Mouse (Mus musculus) thymus, adult 2 months (tissue): ENCODE results near the gene Olfr709-ps1. TPM values are rescaled to one million over a fixed set of nuclear protein-coding genes. Genes with fewer than 3 reads are reported as not detected.
"Not testable (repeated sequence)": the region's sequence is repeated elsewhere in the genome, so short reads cannot be mapped to it uniquely, and the experiment has no call there.

Source experiments
- DNase-seq: peaks from one replicate; pipeline ENCODE4 v3.0.0; 2021
- H3K27ac ChIP-seq: fragments of 200-500 bp; 2 replicates; pipeline ENCODE4 v1.5.1; 2012; ENCODE audit warnings: low read length, control low read depth; ENCODE audit not compliant: control insufficient read depth, insufficient read depth
- H3K27me3 ChIP-seq: fragments of 200-500 bp; 2 replicates; pipeline ENCODE4 v1.6.1; 2012; ENCODE audit warnings: mild to moderate bottlenecking, low read length, moderate library complexity, mixed read lengths; ENCODE audit not compliant: control insufficient read depth, insufficient read depth
- H3K36me3 ChIP-seq: fragments of 200-500 bp; 2 replicates; pipeline ENCODE4 v1.6.1; 2012; ENCODE audit warnings: mild to moderate bottlenecking, low read length, moderate library complexity; ENCODE audit not compliant: control insufficient read depth, insufficient read depth
- H3K4me1 ChIP-seq: fragments of 200-500 bp; replicated peaks from 2 replicates; pipeline ENCODE4 v1.6.1; 2012; ENCODE audit warnings: low read length; ENCODE audit not compliant: control insufficient read depth, insufficient read depth
- H3K4me3 ChIP-seq: fragments of 200-500 bp; 2 replicates; pipeline ENCODE4 v1.5.1; 2012; ENCODE audit warnings: mild to moderate bottlenecking, low read length, control low read depth, moderate library complexity; ENCODE audit not compliant: control insufficient read depth, insufficient read depth
- CTCF ChIP-seq: fragments of 200-500 bp; IDR thresholded peaks from 2 replicates; pipeline ENCODE4 v1.5.1; 2012; ENCODE audit warnings: mild to moderate bottlenecking, control low read depth, low read length, moderate library complexity, borderline replicate concordance; ENCODE audit not compliant: control insufficient read depth, poor library complexity, insufficient read depth; ENCODE audit errors: extremely low read depth
- POLR2A ChIP-seq: fragments of 200-500 bp; IDR thresholded peaks from 2 replicates; pipeline ENCODE4 v1.6.1; 2012; ENCODE audit warnings: mild to moderate bottlenecking, low read length, control low read depth, moderate library complexity; ENCODE audit not compliant: control insufficient read depth, poor library complexity, insufficient read depth; ENCODE audit errors: extremely low read depth
- WGBS: fragments of 180-500 bp; shearing (Covaris S2); methylation state at CpG from one replicate; pipeline ENCODE4 v1.1.7; 2018; 5-methylcytosine and 5-hydroxymethylcytosine counted together
- polyA plus RNA-seq: library from polyadenylated mRNA; depleted of rRNA; stranded (reverse); fragments of >200 nt; gene quantifications from 2 replicates; pipeline ENCODE4 v1.2.3, GENCODE M21; 2012; rRNA removed

The Olfr709-ps1 gene
- polyA plus RNA-seq, result not detected in 2 replicates

DNA sequence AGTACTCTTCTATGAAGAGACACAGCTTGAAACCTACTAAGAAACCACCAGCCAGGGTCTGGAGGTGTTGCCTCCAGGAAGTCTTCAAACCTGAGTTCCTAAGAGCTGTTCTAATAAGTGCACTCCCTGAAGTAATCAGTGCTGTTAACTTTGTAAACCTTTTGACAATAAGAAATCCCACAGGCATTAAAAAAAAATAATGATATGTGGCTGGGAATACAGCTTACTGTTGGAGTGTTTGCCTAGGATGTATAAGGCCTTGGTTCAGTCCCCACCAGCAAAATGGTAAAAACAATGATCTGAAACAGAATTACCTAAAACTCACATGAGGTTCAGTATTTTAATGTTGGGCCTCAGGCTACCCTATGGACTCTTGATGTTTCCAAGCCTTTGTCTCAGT lies at the start of gene Olfr709-ps1:
Gene Olfr709-ps1 (minus strand): TSS at position 101 of the 400 bp plus-strand sequence.
- DNase-seq, result no peak
- Histone ChIP-seq H3K4me1 (no peaks in the 10 kb centered on the region), H3K4me3 (no peak within 1 kb of the TSS), H3K27ac (no peak within 1 kb of the TSS), H3K36me3 (no peaks in the 10 kb centered on the region), H3K27me3 (no peaks in the 10 kb centered on the region)
- TF ChIP-seq CTCF, result no peak
- no peak for TF ChIP-seq POLR2A

DNA sequence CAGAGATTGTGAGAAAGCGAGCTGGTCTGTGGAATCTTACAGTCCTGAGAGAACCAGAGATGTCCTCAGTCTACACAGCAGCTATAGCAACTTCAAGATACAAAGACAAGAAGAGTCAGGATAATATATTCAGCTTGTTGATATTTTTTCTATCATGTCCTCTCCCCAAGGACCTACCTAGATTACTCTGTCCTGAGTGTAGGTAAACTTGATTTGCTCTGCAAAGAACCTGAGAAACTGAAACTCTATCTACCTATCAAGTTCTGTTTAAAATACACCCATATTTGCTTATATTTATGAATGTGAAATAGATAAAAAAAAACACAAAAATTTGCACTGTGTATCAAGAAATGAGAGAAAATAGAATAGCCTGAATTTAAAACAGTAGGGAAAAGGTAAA lies 43.3 kb upstream of the Olfr709-ps1 start, which contains the start of gene Olfr711:
Gene Olfr711 (minus strand): TSS at position 101 of the 400 bp plus-strand sequence.
- no peak within 1 kb of the TSS for H3K27ac ChIP-seq
- H3K36me3 ChIP-seq, result no peaks in the 10 kb centered on the region
- no peaks in the 10 kb centered on the region for H3K27me3 ChIP-seq
- DNase-seq, result no peak
- WGBS, result 77% methylated on average over 1 of the region's 1 CpGs
- no peaks in the 10 kb centered on the region for H3K4me1 ChIP-seq
- TF ChIP-seq POLR2A (no peak), CTCF (no peak)
- H3K4me3 ChIP-seq, result no peak within 1 kb of the TSS

DNA sequence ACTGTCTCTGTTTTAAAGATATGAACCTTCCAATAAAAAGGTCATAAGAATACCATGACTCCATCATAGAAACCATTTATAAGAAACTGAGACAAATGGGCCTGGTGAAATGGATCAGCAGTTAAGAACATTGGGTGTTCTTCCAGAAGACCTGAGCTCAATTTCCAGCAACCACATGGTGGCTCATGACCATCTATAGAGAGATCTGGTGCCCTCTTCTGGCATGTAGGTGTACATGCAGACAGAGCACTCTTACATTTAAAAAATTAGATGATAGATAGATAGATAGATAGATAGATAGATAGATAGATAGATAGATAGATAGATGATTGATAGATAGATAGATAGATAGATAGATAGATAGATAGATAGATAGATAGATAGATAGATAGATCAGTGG lies 35.5 kb upstream of the Olfr709-ps1 start:
- H3K36me3 ChIP-seq, H3K27ac ChIP-seq, H3K4me3 ChIP-seq, H3K27me3 ChIP-seq, DNase-seq, H3K4me1 ChIP-seq: not testable (repeated sequence)

DNA sequence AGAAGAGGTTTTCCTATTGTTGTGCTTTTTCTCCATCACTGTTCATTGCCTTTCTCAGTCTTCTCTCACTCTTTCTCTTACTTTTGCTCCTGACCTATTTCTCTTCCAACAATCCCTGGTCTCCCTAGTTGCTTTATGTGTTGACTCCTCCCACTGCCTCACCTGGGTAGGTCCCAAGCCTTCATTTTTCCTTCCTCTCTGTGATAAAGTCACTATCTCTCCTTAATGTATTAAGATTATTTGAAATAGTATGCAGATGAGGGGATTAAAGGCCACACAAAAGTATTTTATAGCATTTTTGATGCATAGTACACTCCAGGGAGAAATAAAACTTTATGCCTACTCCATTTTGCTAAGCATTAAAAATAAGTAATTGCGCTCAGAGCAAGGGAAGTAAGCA lies 31.8 kb upstream of the Olfr709-ps1 start, which contains the start of gene Olfr6:
Gene Olfr6 (minus strand): TSS at position 101 of the 400 bp plus-strand sequence.
- Histone ChIP-seq H3K27me3 (no peaks in the 10 kb centered on the region), H3K4me3 (no peak within 1 kb of the TSS), H3K36me3 (no peaks in the 10 kb centered on the region), H3K4me1 (no peaks in the 10 kb centered on the region), H3K27ac (no peak within 1 kb of the TSS)
- TF ChIP-seq POLR2A (no peak), CTCF (no peak)
- WGBS, result 91% methylated on average over 1 of the region's 1 CpGs
- no peak for DNase-seq

DNA sequence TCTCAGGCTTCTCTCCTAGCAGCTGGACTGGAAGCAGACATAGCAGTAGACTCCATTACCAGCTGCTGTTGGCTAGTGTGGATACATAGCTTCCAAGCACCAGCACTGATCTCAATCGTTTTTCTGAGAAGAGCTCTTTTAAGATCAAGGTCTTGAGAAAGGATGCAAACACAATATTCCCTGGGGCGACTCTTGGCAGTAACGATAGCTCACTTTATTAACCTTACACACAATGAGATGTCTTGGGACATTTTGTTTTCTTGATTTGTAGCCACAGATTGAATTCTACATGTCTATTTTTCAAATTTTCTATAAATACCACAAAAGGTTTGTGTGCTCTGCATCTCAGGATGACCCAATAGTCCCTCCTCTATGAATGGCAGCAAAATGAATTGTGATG lies 16.2 kb upstream of the Olfr709-ps1 start, which contains the start of gene Olfr710:
Gene Olfr710 (minus strand): TSS at position 101 of the 400 bp plus-strand sequence.
- Histone ChIP-seq H3K4me1 (no peaks in the 10 kb centered on the region), H3K27me3 (no peaks in the 10 kb centered on the region), H3K27ac (no peak within 1 kb of the TSS), H3K36me3 (no peaks in the 10 kb centered on the region), H3K4me3 (no peak within 1 kb of the TSS)
- WGBS, result 90% methylated on average over 3 of the region's 3 CpGs
- TF ChIP-seq CTCF, result no peak
- TF ChIP-seq POLR2A, result no peak
- no peak for DNase-seq

DNA sequence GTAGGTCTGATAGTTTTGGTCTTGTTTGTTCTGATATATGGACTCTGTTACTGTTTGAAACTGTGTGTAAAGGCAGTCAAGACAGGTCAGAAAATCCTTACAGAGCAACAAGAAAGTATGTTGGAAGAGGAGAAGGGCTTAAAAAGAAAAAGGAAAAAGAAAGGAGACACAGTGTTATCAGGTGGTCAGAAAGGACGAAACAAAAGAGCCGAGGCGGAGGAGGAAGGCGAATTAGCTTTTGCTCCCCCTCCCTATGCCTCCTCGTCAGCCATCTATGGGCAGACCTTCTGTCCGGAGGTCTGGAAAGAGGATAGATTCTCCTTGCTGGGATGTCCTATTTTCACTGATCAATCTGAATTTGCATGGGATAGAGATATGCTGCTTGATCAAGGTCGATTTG lies 11.1 kb downstream of the Olfr709-ps1 start:
- H3K4me1 ChIP-seq, H3K27ac ChIP-seq, DNase-seq, H3K27me3 ChIP-seq, H3K4me3 ChIP-seq, H3K36me3 ChIP-seq: not testable (repeated sequence)
- WGBS, result 95% methylated on average over 7 of the region's 7 CpGs

GRCm38 (mm10) chr7:106907676-106908075 lies 24.3 kb downstream of the Olfr709-ps1 start, which contains the start of gene Olfr1532-ps1:
Olfr1532-ps1 (plus strand) TSS chr7:106908001.
- Histone ChIP-seq H3K27me3 (no peaks in the 10 kb centered on the region), H3K4me1 (no peaks in the 10 kb centered on the region), H3K27ac (no peak within 1 kb of the TSS), H3K4me3 (no peak within 1 kb of the TSS), H3K36me3 (no peaks in the 10 kb centered on the region)
- no peak for DNase-seq
- 78% methylated on average over 2 of the region's 2 CpGs for WGBS
- TF ChIP-seq CTCF, result no peak
- no peak for TF ChIP-seq POLR2A

- not testable (repeated sequence) for H3K4me1 ChIP-seq, H3K36me3 ChIP-seq, H3K27ac ChIP-seq, H3K4me3 ChIP-seq, DNase-seq, H3K27me3 ChIP-seq
- 94% methylated on average over 3 of the region's 3 CpGs for WGBS
Measured at GRCm38 (mm10) chr7:106901141-106901540, 30.9 kb downstream of the Olfr709-ps1 start, which contains the start of gene Olfr707. Olfr707 (minus strand) TSS chr7:106901241.
